Mouse (Mus musculus): Measurements from ENCODE around the gene Synpo2l.

- TF ChIP-seq POLR2A (IDR thresholded peaks at IDR 0.05; ENCODE audit: borderline replicate concordance, extremely low read depth, low read depth, low read length) (no peak), CTCF (IDR thresholded peaks at IDR 0.05; ENCODE audit: insufficient read depth, low read length) (no peak)
These were observed 11.8 kb downstream of the Synpo2l start, which contains the start of gene Myoz1 for GRCm38 (mm10) chr14:20656361-20656760.

All from lung, adult 2 months (tissue).